Mouse (Mus musculus): ENCODE measurements around the gene Gm28710.

Gene Gm28710

GRCm38 (mm10) chr5:16791243-16791860 lies at the start of gene Gm28710:
Gene Gm28710, plus strand, starts transcription at chr5:16791810.
- DNase-seq, result no peak

GRCm38 (mm10) chr5:16777176-16777575 lies 14.4 kb upstream of the Gm28710 start:
- no peak for DNase-seq

- no peak for DNase-seq
Measured at GRCm38 (mm10) chr5:16778610-16779172, 12.9 kb upstream of the Gm28710 start.

GRCm38 (mm10) chr5:16785627-16786026 lies 6.0 kb upstream of the Gm28710 start:
- DNase-seq, result no peak

- DNase-seq, result no peak
Measured at GRCm38 (mm10) chr5:16794972-16795371, 3.4 kb downstream of the Gm28710 start.

GRCm38 (mm10) chr5:16802726-16803125 lies 11.1 kb downstream of the Gm28710 start:
- DNase-seq, result no peak

- no peak for DNase-seq
Measured at GRCm38 (mm10) chr5:16838991-16839390, 47.4 kb downstream of the Gm28710 start.

- DNase-seq, result peak; percentile 39
Measured at GRCm38 (mm10) chr5:16869309-16869915, 77.8 kb downstream of the Gm28710 start.

- DNase-seq, result no peak
Measured at GRCm38 (mm10) chr5:16894161-16894560, 102.6 kb downstream of the Gm28710 start.

GRCm38 (mm10) chr5:16919791-16920190 lies 128.2 kb downstream of the Gm28710 start:
- no peak for DNase-seq

GRCm38 (mm10) chr5:16922473-16922872 lies 130.9 kb downstream of the Gm28710 start:
- DNase-seq, result no peak
